Mouse (Mus musculus) embryonic facial prominence, embryonic 11.5 days (tissue): ENCODE data around the gene Mup16. TPM values are rescaled to one million over a fixed set of nuclear protein-coding genes. Genes with fewer than 3 reads are reported as not detected.
"Not testable (repeated sequence)": the region's sequence is repeated elsewhere in the genome, so short reads cannot be mapped to it uniquely, and the experiment has no call there.

Experiments used
- ATAC-seq: fragments of 200-750 bp; cut with Nextera tagmentation; replicated peaks from 2 replicates; pipeline ENCODE4 v1.8.0; 2017; ENCODE audit warnings: low read depth; ENCODE audit not compliant: insufficient number of reproducible peaks, low FRiP score, low TSS enrichment
- DNase-seq: peaks from one replicate; pipeline ENCODE4 v3.0.0-alpha.2; 2015; ENCODE audit warnings: low spot score
- H3K27ac ChIP-seq: fragments of 300-500 bp; sonication (generic); replicated peaks from 2 replicates; pipeline ENCODE4 v1.5.1; 2014; ENCODE audit warnings: mild to moderate bottlenecking, low read depth, low read length, control low read depth
- H3K27me3 ChIP-seq: fragments of 300-500 bp; sonication (generic); 2 replicates; pipeline ENCODE4 v1.6.1; 2014; ENCODE audit warnings: mild to moderate bottlenecking, low read length, moderate library complexity, mixed read lengths; ENCODE audit not compliant: control insufficient read depth, insufficient read depth
- H3K36me3 ChIP-seq: fragments of 300-500 bp; sonication (generic); replicated peaks from 2 replicates; pipeline ENCODE4 v1.6.1; 2014; ENCODE audit warnings: low read depth, mild to moderate bottlenecking, low read length, moderate library complexity, mixed read lengths; ENCODE audit not compliant: control insufficient read depth, insufficient read depth
- H3K4me1 ChIP-seq: fragments of 300-500 bp; sonication (generic); 2 replicates; pipeline ENCODE4 v1.6.1; 2014; ENCODE audit warnings: low read length, mixed read lengths; ENCODE audit not compliant: control insufficient read depth, insufficient read depth
- H3K4me2 ChIP-seq: fragments of 300-500 bp; sonication (generic); 2 replicates; pipeline ENCODE4 v1.6.1; 2014; ENCODE audit warnings: low read depth, mild to moderate bottlenecking, control low read depth, low read length, moderate library complexity
- H3K4me3 ChIP-seq: fragments of 300-500 bp; sonication (generic); 2 replicates; pipeline ENCODE4 v1.5.1; 2014; ENCODE audit warnings: low read depth, low read length, control low read depth
- H3K9ac ChIP-seq: fragments of 300-500 bp; sonication (generic); replicated peaks from 2 replicates; pipeline ENCODE4 v1.6.1; 2014; ENCODE audit warnings: mild to moderate bottlenecking, control low read depth, low read length
- H3K9me3 ChIP-seq: fragments of 300-500 bp; sonication (generic); replicated peaks from 2 replicates; pipeline ENCODE4 v1.6.1; 2016; ENCODE audit warnings: mild to moderate bottlenecking, low read length, inconsistent platforms, mixed read lengths; ENCODE audit not compliant: control insufficient read depth
- WGBS: fragments of 180-500 bp; shearing (Covaris S2); extraction: QIAGEN DNeasy Blood & Tissue Kit; methylation state at CpG from one replicate; pipeline ENCODE4 v1.1.7; 2014; 5-methylcytosine and 5-hydroxymethylcytosine counted together
- polyA plus RNA-seq: library from polyadenylated mRNA; unstranded; fragments of >200 nt; fragmentation: Nextera tagmentation; extraction: Ambion mirVana; gene quantifications from 2 replicates; pipeline ENCODE4 v1.2.1, GENCODE M21; 2014

Gene Mup16
- polyA plus RNA-seq = not detected in 2 replicates

GRCm38 (mm10) chr4:61519431-61519830 is at the start of gene Mup16:
Gene Mup16, minus strand, starts transcription at chr4:61519531.
- H3K9me3 ChIP-seq, H3K4me1 ChIP-seq, H3K36me3 ChIP-seq, H3K4me3 ChIP-seq, DNase-seq, H3K9ac ChIP-seq, H3K4me2 ChIP-seq, ATAC-seq, H3K27me3 ChIP-seq, H3K27ac ChIP-seq: not testable (repeated sequence)
- 90% methylated on average over 2 of the region's 4 CpGs for WGBS

GRCm38 (mm10) chr4:61555887-61556286 is 36.6 kb upstream of the Mup16 start:
- not testable (repeated sequence) for H3K4me1 ChIP-seq, H3K9me3 ChIP-seq, ATAC-seq, H3K36me3 ChIP-seq, H3K4me2 ChIP-seq, H3K4me3 ChIP-seq, H3K27me3 ChIP-seq, H3K27ac ChIP-seq, DNase-seq, H3K9ac ChIP-seq
- WGBS = 46% methylated on average over 2 of the region's 2 CpGs

Other genes starting within 250 kb of the Mup16 start
- gene Mup14, start 215.5 kb downstream of the Mup16 start, polyA plus RNA-seq = not detected in 2 replicates
- not detected in 2 replicates for gene Mup15, start 79.8 kb downstream of the Mup16 start, polyA plus RNA-seq
- gene Mup17, start 76.3 kb upstream of the Mup16 start, polyA plus RNA-seq = not detected in 2 replicates
- gene Mup18, start 154.6 kb upstream of the Mup16 start, polyA plus RNA-seq = not detected in 2 replicates